In genomic region chr8:26308121-26308641, GRCm38 (mm10) we compare ENCODE assay signal across 12 mouse cellular contexts.
DNase-seq lines count a peak whose midpoint lies in the region; ATAC-seq lines count a peak whose summit lies in the region.
"Had no signal": no experiment of that assay in that cellular context is flagged by ENCODE, and none has a peak within 500 bp of the region (broad histone marks: within the 10 kb centered on the region; RNA-seq: fewer than 3 reads in every experiment).

No protein-coding gene starts in this region.

- H3K27ac ChIP-seq in kidney, embryonic 16.5 days (ENCODE audit: low read length): no peak overlapping the region
- H3K27ac ChIP-seq in limb, embryonic 10.5 days: peak overlapping the region; percentile 11; the same call in 1 of the 2 replicates

- H3K4me1 ChIP-seq in kidney, embryonic 16.5 days (ENCODE audit: insufficient read depth, low read length): peaks cover 20% of the 10 kb centered on the region
- peaks cover 56% of the 10 kb centered on the region for H3K4me1 ChIP-seq in limb, embryonic 10.5 days

- no peaks in the 10 kb centered on the region for H3K36me3 ChIP-seq in kidney, embryonic 16.5 days (ENCODE audit: insufficient read depth, low read length)
- H3K36me3 ChIP-seq in limb, embryonic 10.5 days: no peaks in the 10 kb centered on the region

- H3K9me3 ChIP-seq in kidney, embryonic 16.5 days (ENCODE audit: low read length): 0 out of 2 replicates have a peak, but pooled peaks cover 2% of the 10 kb centered on the region
- no peaks in the 10 kb centered on the region for H3K9me3 ChIP-seq in limb, embryonic 10.5 days (replicated peaks)

- H3K4me2 ChIP-seq in kidney, embryonic 16.5 days (replicated peaks; ENCODE audit: low read depth, low read length): 0 out of 2 replicates have a peak overlapping the region, but pooled peaks have one; percentile 13

- H3K9ac ChIP-seq in kidney, embryonic 16.5 days (replicated peaks; ENCODE audit: low read length): no peak overlapping the region

- no peak for DNase-seq in kidney, postnatal 14 days
- peak; percentile 74 for DNase-seq in embryo, embryonic 10.5 days (ENCODE audit: low spot score)
- peak; percentile 29 for DNase-seq in embryo, embryonic 11.5 days (ENCODE audit: low read depth, low spot score)
- DNase-seq in limb, embryonic 10.5 days (ENCODE audit: low spot score): peak; percentile 54
- DNase-seq in ovary, postnatal 10 days (ENCODE audit: low spot score): no peak
- no peak for DNase-seq in spleen, adult 12 weeks (ENCODE audit: low spot score)
- DNase-seq: cerebellum, adult 11 months; heart, postnatal 10 days; right cerebral cortex, postnatal 4 days had no signal

- ATAC-seq in kidney, embryonic 16.5 days (ENCODE audit: low FRiP score, low TSS enrichment): no peak
- ATAC-seq: forebrain, embryonic 16.5 days; lung, postnatal 0 days had no signal

- WGBS in kidney, embryonic 16.5 days: 15% methylated on average over 15 of the region's 15 CpGs
- WGBS in limb, embryonic 10.5 days: 22% methylated on average over 15 of the region's 15 CpGs

- H3K4me3 ChIP-seq in kidney, embryonic 16.5 days (ENCODE audit: low read length): no peak overlapping the region
- peak overlapping the region; percentile 29; the same call in 1 of the 2 replicates for H3K4me3 ChIP-seq in limb, embryonic 10.5 days

- H3K27me3 ChIP-seq in kidney, embryonic 16.5 days (ENCODE audit: insufficient read depth, low read length): peaks cover 3% of the 10 kb centered on the region; the same call in 1 of the 2 replicates
- no peaks in the 10 kb centered on the region for H3K27me3 ChIP-seq in limb, embryonic 10.5 days (ENCODE audit: low read depth, poor library complexity, severe bottlenecking)

Comparison
In these comparisons a context has a peak if more than half of its experiments do, and no peak if none do; other contexts are left out.
1. DNase-seq: peak in embryo, embryonic 10.5 days (single experiment), embryo, embryonic 11.5 days (single experiment) and limb, embryonic 10.5 days (single experiment); none in kidney, postnatal 14 days (single experiment), ovary, postnatal 10 days (single experiment) and spleen, adult 12 weeks (single experiment).